Mouse (Mus musculus): ENCODE measurements around the gene Olfr231. TPM values are rescaled to one million over a fixed set of nuclear protein-coding genes. Genes with fewer than 3 reads are reported as not detected.

The Olfr231 gene
- polyA plus RNA-seq, 1 experiment, result not detected

DNA sequence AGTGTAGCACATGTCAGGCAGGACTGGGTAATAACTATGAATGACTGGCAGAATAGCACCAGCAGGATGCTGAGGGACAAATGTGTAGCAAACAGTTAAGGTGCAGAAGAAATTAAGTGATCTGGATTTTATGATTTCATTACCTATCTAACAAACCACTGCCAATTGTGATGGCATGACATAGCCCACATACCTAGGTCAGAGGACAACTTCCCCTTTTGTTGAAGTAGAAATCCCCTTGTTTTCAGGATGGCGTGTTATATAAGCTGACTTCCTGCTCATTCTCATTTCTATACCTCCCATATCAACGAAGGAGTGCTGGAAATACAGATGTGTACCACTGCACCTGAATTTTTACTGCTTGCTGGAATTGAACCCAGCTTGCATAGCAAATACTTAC, 20.4 kb upstream of the Olfr231 start:
- Histone ChIP-seq H3K36me3 (ENCODE audit: control insufficient read depth, insufficient read depth, low read length) (no peaks in the 10 kb centered on the region), H3K27me3 (replicated peaks; ENCODE audit: control insufficient read depth, insufficient read depth, low read length) (no peaks in the 10 kb centered on the region), H3K27ac (ENCODE audit: insufficient read depth, low read depth, low read length) (no peak overlapping the region), H3K4me3 (ENCODE audit: insufficient read depth, low read depth, low read length) (no peak overlapping the region), H3K4me1 (ENCODE audit: control insufficient read depth, insufficient read depth, low read length) (no peaks in the 10 kb centered on the region)
- no peak for DNase-seq
- TF ChIP-seq POLR2A (IDR thresholded peaks at IDR 0.05; ENCODE audit: low read depth, low read length), result no peak
- no peak for TF ChIP-seq CTCF (conservative IDR thresholded peaks at IDR 0.05; ENCODE audit: insufficient read depth, insufficient read length, low read depth, low read length)
- WGBS, result 70% methylated on average over 2 of the region's 2 CpGs

DNA sequence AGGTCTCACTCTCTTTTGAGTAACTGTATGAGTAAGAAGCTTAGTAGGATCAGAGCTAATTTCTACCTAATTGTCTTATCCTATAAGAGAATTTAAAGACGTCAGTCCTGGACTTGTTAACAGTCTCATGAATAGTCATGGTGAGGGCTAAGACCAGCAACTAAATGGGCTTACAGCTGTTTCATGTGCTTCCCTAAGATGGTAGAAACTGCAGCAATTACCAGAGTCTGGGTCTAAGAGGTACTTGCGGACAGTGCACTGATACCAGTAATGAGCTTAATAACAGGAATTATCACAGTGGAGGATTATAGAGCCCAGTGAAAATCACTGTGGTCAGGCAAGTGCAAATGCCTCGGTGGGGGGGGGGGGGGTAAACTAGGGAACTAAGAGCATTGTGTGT, 11.0 kb upstream of the Olfr231 start:
- H3K27me3 ChIP-seq (replicated peaks; ENCODE audit: control insufficient read depth, insufficient read depth, low read length), result no peaks in the 10 kb centered on the region
- DNase-seq, result no peak
- H3K4me3 ChIP-seq (ENCODE audit: insufficient read depth, low read depth, low read length), result no peak overlapping the region
- H3K4me1 ChIP-seq (ENCODE audit: control insufficient read depth, insufficient read depth, low read length), result no peaks in the 10 kb centered on the region
- TF ChIP-seq POLR2A (IDR thresholded peaks at IDR 0.05; ENCODE audit: low read depth, low read length) (no peak), CTCF (conservative IDR thresholded peaks at IDR 0.05; ENCODE audit: insufficient read depth, insufficient read length, low read depth, low read length) (no peak)
- WGBS, result 79% methylated on average over 3 of the region's 3 CpGs
- H3K36me3 ChIP-seq (ENCODE audit: control insufficient read depth, insufficient read depth, low read length), result no peaks in the 10 kb centered on the region
- no peak overlapping the region for H3K27ac ChIP-seq (ENCODE audit: insufficient read depth, low read depth, low read length)

DNA sequence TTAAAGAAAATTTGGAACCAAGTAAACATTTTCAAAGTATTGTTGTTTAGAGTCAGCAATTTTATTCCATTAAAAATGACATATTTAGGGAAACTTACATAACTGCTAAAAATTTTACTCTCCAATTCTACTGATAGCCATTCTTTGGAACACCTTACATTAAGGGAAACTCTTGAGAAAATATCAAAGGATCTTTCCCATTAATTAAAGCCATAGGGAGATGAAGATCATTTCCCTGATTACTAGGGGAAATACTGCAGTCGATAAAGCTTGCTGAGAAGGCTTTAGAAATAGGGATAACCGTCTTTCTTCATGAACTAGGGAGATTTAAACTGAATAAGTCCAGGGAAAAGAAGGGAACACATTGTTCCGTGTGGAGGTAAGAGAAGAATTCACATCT, 10.3 kb upstream of the Olfr231 start, which contains the start of gene Olfr424:
Gene Olfr424 (plus strand): TSS at position 301 of the 400 bp plus-strand sequence.
- H3K4me1 ChIP-seq (ENCODE audit: control insufficient read depth, insufficient read depth, low read length), result no peaks in the 10 kb centered on the region
- DNase-seq, result no peak
- H3K4me3 ChIP-seq (ENCODE audit: insufficient read depth, low read depth, low read length), result no peak within 1 kb of the TSS
- TF ChIP-seq CTCF (conservative IDR thresholded peaks at IDR 0.05; ENCODE audit: insufficient read depth, insufficient read length, low read depth, low read length) (no peak), POLR2A (IDR thresholded peaks at IDR 0.05; ENCODE audit: low read depth, low read length) (no peak)
- WGBS, result 79% methylated on average over 3 of the region's 3 CpGs
- H3K36me3 ChIP-seq (ENCODE audit: control insufficient read depth, insufficient read depth, low read length), result no peaks in the 10 kb centered on the region
- no peak within 1 kb of the TSS for H3K27ac ChIP-seq (ENCODE audit: insufficient read depth, low read depth, low read length)
- H3K27me3 ChIP-seq (replicated peaks; ENCODE audit: control insufficient read depth, insufficient read depth, low read length), result no peaks in the 10 kb centered on the region

DNA sequence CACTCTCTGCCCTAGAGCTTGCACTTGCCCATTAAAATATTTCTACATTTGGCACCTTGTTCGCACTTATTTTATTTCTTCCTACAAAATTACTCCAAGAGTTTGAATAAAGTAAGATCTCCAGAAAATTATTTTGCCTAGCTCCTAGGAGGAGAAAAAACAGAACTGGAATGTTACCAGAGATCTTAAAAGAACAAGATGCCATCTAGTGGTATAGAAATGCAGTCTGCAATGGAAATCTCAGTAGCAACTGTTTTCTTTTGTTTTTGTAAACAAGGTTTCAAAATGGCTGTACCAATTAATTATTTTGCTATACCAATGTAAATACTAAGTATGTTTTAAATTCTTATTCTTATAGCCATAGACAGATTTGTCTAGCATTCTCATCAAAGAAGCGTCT, 17.2 kb downstream of the Olfr231 start:
- Histone ChIP-seq H3K36me3 (ENCODE audit: control insufficient read depth, insufficient read depth, low read length) (no peaks in the 10 kb centered on the region), H3K4me3 (ENCODE audit: insufficient read depth, low read depth, low read length) (no peak overlapping the region), H3K27me3 (replicated peaks; ENCODE audit: control insufficient read depth, insufficient read depth, low read length) (no peaks in the 10 kb centered on the region), H3K4me1 (ENCODE audit: control insufficient read depth, insufficient read depth, low read length) (no peaks in the 10 kb centered on the region), H3K27ac (ENCODE audit: insufficient read depth, low read depth, low read length) (no peak overlapping the region)
- DNase-seq, result no peak
- TF ChIP-seq POLR2A (IDR thresholded peaks at IDR 0.05; ENCODE audit: low read depth, low read length), result no peak
- no peak for TF ChIP-seq CTCF (conservative IDR thresholded peaks at IDR 0.05; ENCODE audit: insufficient read depth, insufficient read length, low read depth, low read length)
- 53% methylated on average over 2 of the region's 2 CpGs for WGBS

DNA sequence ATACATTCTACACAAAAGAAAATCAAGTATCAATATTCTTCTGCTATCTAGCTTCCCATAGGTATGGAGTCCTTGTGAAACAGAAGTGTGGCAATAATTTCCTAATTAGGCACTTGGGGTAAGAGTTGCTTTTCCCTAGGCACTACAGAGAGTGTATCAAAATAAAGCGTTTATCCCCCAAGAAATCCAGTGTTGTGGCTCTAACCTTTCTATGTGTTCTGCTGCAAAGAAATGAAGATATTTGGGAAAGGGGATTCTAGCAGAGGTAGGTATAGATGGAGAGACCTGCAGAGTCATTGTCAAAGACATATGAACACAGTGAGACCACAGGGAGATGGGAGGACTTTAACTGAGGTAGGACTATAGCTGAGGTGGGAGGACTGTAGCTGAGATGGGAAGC, 24.4 kb downstream of the Olfr231 start, which contains the start of gene Olfr427:
Gene Olfr427 (plus strand): TSS at position 301 of the 400 bp plus-strand sequence.
- no peak for DNase-seq

DNA sequence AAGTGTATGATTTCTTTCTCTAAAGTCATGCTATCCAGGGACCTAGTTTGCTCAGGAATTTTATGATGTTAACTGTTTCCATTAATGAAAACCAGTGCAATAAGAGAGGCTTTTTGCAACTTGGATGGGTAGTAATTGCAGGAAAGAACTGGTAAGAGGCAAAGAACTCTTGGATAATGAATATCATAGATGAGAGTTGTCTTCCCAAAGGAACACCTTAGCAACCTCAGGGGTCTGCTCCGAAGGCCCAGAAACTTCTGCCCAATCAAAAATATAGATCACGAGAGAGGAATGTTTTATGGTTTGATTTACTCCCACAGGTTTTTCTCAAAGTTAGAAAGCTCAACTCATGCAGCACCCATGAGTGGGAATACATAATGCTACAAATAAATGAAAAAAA, 36.9 kb downstream of the Olfr231 start, which contains the start of gene Olfr429:
Gene Olfr429 (plus strand): TSS at position 301 of the 400 bp plus-strand sequence.
- no peaks in the 10 kb centered on the region for H3K36me3 ChIP-seq (ENCODE audit: control insufficient read depth, insufficient read depth, low read length)
- TF ChIP-seq POLR2A (IDR thresholded peaks at IDR 0.05; ENCODE audit: low read depth, low read length), result no peak
- no peak for TF ChIP-seq CTCF (conservative IDR thresholded peaks at IDR 0.05; ENCODE audit: insufficient read depth, insufficient read length, low read depth, low read length)
- 82% methylated on average over 2 of the region's 2 CpGs for WGBS

More for the DNA sequence above, 24.4 kb downstream of the Olfr231 start, which contains the start of gene Olfr427:
- 93% methylated on average over 1 of the region's 1 CpGs for WGBS
- no peaks in the 10 kb centered on the region for H3K4me1 ChIP-seq (ENCODE audit: control insufficient read depth, insufficient read depth, low read length)
- H3K36me3 ChIP-seq (ENCODE audit: control insufficient read depth, insufficient read depth, low read length), result no peaks in the 10 kb centered on the region
- no peaks in the 10 kb centered on the region for H3K27me3 ChIP-seq (replicated peaks; ENCODE audit: control insufficient read depth, insufficient read depth, low read length)
- H3K4me3 ChIP-seq (ENCODE audit: insufficient read depth, low read depth, low read length), result no peak within 1 kb of the TSS
- TF ChIP-seq POLR2A (IDR thresholded peaks at IDR 0.05; ENCODE audit: low read depth, low read length), result no peak
- no peak for TF ChIP-seq CTCF (conservative IDR thresholded peaks at IDR 0.05; ENCODE audit: insufficient read depth, insufficient read length, low read depth, low read length)
- no peak within 1 kb of the TSS for H3K27ac ChIP-seq (ENCODE audit: insufficient read depth, low read depth, low read length)

DNA sequence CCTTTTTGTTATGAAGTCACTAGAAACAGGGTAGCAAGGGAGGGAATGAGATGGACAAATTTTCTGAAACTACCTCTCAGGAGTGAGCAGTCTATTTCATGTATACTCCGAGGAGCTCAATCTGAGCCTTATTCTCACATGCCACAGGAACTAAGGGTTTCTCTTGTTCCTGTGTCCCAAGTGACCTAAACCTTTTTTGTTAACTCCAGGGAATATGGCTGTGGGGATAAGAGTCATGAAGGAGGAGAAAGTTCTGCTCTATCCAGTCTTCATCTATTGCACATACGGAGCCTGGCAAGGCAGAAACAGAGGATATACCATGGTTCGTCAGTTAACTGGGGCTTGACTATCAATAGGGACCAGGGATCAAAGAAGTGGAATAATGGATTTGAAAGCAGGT, 54.7 kb downstream of the Olfr231 start, which contains the start of gene Olfr430:
Gene Olfr430 (plus strand): TSS at position 301 of the 400 bp plus-strand sequence.
- H3K27ac ChIP-seq (ENCODE audit: insufficient read depth, low read depth, low read length), result no peak within 1 kb of the TSS
- H3K4me1 ChIP-seq (ENCODE audit: control insufficient read depth, insufficient read depth, low read length), result no peaks in the 10 kb centered on the region
- H3K27me3 ChIP-seq (replicated peaks; ENCODE audit: control insufficient read depth, insufficient read depth, low read length), result no peaks in the 10 kb centered on the region
- 86% methylated on average over 3 of the region's 3 CpGs for WGBS
- H3K4me3 ChIP-seq (ENCODE audit: insufficient read depth, low read depth, low read length), result no peak within 1 kb of the TSS
- H3K36me3 ChIP-seq (ENCODE audit: control insufficient read depth, insufficient read depth, low read length), result no peaks in the 10 kb centered on the region
- no peak for DNase-seq
- no peak for TF ChIP-seq CTCF (conservative IDR thresholded peaks at IDR 0.05; ENCODE audit: insufficient read depth, insufficient read length, low read depth, low read length)
- no peak for TF ChIP-seq POLR2A (IDR thresholded peaks at IDR 0.05; ENCODE audit: low read depth, low read length)

More for the DNA sequence above, 36.9 kb downstream of the Olfr231 start, which contains the start of gene Olfr429:
- no peak within 1 kb of the TSS for H3K27ac ChIP-seq (ENCODE audit: insufficient read depth, low read depth, low read length)
- no peaks in the 10 kb centered on the region for H3K27me3 ChIP-seq (replicated peaks; ENCODE audit: control insufficient read depth, insufficient read depth, low read length)
- DNase-seq, result no peak
- H3K4me1 ChIP-seq (ENCODE audit: control insufficient read depth, insufficient read depth, low read length), result no peaks in the 10 kb centered on the region
- H3K4me3 ChIP-seq (ENCODE audit: insufficient read depth, low read depth, low read length), result no peak within 1 kb of the TSS

Other genes with a start within 250 kb of the Olfr231 start
- 0.65 and 0.77 TPM in 2 replicates for gene Ifi211, start 208.1 kb downstream of the Olfr231 start, polyA plus RNA-seq (2012; rRNA removed)
- gene Mndal, start 178.7 kb downstream of the Olfr231 start, polyA plus RNA-seq (2012; rRNA removed), result 4.9 and 6.2 TPM in 2 replicates
- 5.9 and 9.9 TPM in 2 replicates for gene Ifi203, start 178.5 kb downstream of the Olfr231 start, polyA plus RNA-seq (2012; rRNA removed)
- gene Ifi202b, start 138.4 kb downstream of the Olfr231 start, polyA plus RNA-seq (2012; rRNA removed), result not detected in 2 replicates
- 0.26 and 0.64 TPM in 2 replicates for gene Ifi205, start 89.4 kb downstream of the Olfr231 start, polyA plus RNA-seq (2012; rRNA removed)
- gene Olfr433, start 80.5 kb downstream of the Olfr231 start, polyA plus RNA-seq (2012; rRNA removed), result 0.03 and 0.04 TPM in 2 replicates
- not detected in 2 replicates for gene Olfr432, start 72.0 kb downstream of the Olfr231 start, polyA plus RNA-seq (2012; rRNA removed)
- not detected in 2 replicates for gene Olfr430, start 54.6 kb downstream of the Olfr231 start, polyA plus RNA-seq (2012; rRNA removed)
- not detected in 2 replicates for gene Olfr429, start 36.8 kb downstream of the Olfr231 start, polyA plus RNA-seq (2012; rRNA removed)
- not detected in 2 replicates for gene Olfr427, start 24.3 kb downstream of the Olfr231 start, polyA plus RNA-seq (2012; rRNA removed)
- gene Olfr424, start 10.4 kb upstream of the Olfr231 start, polyA plus RNA-seq (2012; rRNA removed), result not detected in 2 replicates
- not detected in 2 replicates for gene Olfr420, start 34.5 kb upstream of the Olfr231 start, polyA plus RNA-seq (2012; rRNA removed)
- gene Spta1, start 51.6 kb upstream of the Olfr231 start, polyA plus RNA-seq (2012; rRNA removed), result 0.01 and 0.02 TPM in 2 replicates
- gene Olfr419, start 130.9 kb upstream of the Olfr231 start, polyA plus RNA-seq (2012; rRNA removed), result not detected in 2 replicates
- not detected in 2 replicates for gene Mptx1, start 209.4 kb upstream of the Olfr231 start, polyA plus RNA-seq (2012; rRNA removed)
- gene Olfr417, start 244.0 kb upstream of the Olfr231 start, polyA plus RNA-seq (2012; rRNA removed), result not detected in 2 replicates